Mouse (Mus musculus) testis, adult 2 months (tissue): ENCODE measurements around the gene Ddx25.

Experiments
- CTCF ChIP-seq: fragments of 200-500 bp; IDR thresholded peaks from 2 replicates; pipeline ENCODE4 v1.5.1; 2012; ENCODE audit warnings: low read depth, mild to moderate bottlenecking, inconsistent platforms, low read length, moderate library complexity; ENCODE audit not compliant: control insufficient read depth, insufficient read depth, insufficient replicate concordance
- POLR2A ChIP-seq: fragments of 200-500 bp; IDR thresholded peaks from 2 replicates; pipeline ENCODE4 v1.6.1; 2012; ENCODE audit warnings: low read depth, mild to moderate bottlenecking, inconsistent platforms, low read length, moderate library complexity; ENCODE audit not compliant: control insufficient read depth

DNA sequence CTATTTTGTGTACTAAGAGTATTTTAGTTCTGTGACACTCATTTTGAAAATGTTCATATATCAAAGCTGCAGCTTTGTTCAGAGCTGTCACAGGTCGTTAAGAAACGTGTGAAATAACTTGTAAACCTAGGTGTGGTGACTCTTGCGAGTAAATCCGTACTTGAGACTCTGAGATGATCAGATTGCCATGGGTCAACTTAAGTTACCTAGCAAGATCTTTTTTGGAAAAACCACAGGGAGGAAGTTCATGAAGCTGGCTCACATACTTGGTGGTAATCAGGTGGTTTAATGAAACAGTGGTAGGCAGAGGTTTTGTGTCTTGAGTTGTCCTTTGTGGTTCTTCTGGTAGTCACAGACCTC, 64.6 kb downstream of the Ddx25 start:
- no peak for TF ChIP-seq POLR2A
- TF ChIP-seq CTCF = no peak
